Mouse (Mus musculus) heart, adult 2 months (tissue): Measurements from ENCODE around the gene Lrrn4cl.

Source experiments
- CTCF ChIP-seq: fragments of 200-600 bp; IDR thresholded peaks from 2 replicates; pipeline ENCODE4 v1.8.1; 2022; ENCODE audit warnings: antibody characterized with exemption, mild to moderate bottlenecking, moderate library complexity
- POLR2A ChIP-seq: fragments of 200-500 bp; IDR thresholded peaks from 2 replicates; pipeline ENCODE4 v1.6.1; 2011; ENCODE audit warnings: mild to moderate bottlenecking, low read depth, low read length, control low read depth; ENCODE audit not compliant: insufficient read depth

- TF ChIP-seq CTCF (no peak), POLR2A (no peak)
These were observed 2.5 kb downstream of the Lrrn4cl start for GRCm38 (mm10) chr19:8853117-8853516.
